Mouse (Mus musculus): ENCODE results near the gene Simc1.

GRCm38 (mm10) chr13:54501352-54501751 is 2.2 kb upstream of the Simc1 start:
- TF ChIP-seq CTCF (IDR thresholded peaks at IDR 0.05; ENCODE audit: extremely low read depth, insufficient read depth, low read length) (no peak), POLR2A (IDR thresholded peaks at IDR 0.05; ENCODE audit: extremely low read depth, insufficient read depth, low read length) (no peak)
